Mouse (Mus musculus): ENCODE results near the gene Cdk5rap1.

DNA sequence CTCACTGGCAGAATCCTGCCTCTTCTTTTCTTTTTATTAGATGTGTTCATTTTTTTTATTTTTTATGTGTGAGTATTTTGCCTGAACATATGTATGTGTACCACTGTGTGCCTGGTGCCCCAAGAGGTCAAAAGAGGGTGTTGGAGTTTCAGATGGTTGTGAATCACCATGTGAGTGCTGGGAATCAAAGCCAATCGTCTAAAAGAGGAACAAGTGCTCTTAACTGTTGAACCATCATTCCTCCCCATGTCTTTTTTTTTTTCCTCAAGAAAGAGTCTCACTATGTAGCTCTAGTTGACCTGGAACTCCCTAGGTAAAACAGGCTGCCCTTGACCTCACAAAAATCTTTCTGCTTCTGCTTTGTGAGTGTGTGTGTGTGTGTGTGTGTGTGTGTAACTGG, 29.2 kb upstream of the Cdk5rap1 start:
- TF ChIP-seq POLR2A (IDR thresholded peaks at IDR 0.05; ENCODE audit: low read depth, low read length) (no peak), CTCF (conservative IDR thresholded peaks at IDR 0.05; ENCODE audit: insufficient read depth, insufficient read length, low read depth, low read length) (no peak)
